Mouse (Mus musculus) colon, adult 2 months (tissue): ENCODE results near the gene Cramp1l. TPM values are rescaled to one million over a fixed set of nuclear protein-coding genes. Genes with fewer than 3 reads are reported as not detected.

Experiments used
- polyA plus RNA-seq: library from polyadenylated mRNA; depleted of rRNA; stranded (reverse); fragments of >200 nt; gene quantifications from 2 replicates; pipeline ENCODE4 v1.2.3, GENCODE M21; 2012; rRNA removed

Cramp1l gene
- 13.7 and 13.8 TPM in 2 replicates for polyA plus RNA-seq

GRCm38 (mm10) chr17:25015655-25016291, at the start of gene Cramp1l, which contains the start of gene Ift140:
Gene Cramp1l, minus strand, starts transcription at chr17:25015788.
Gene Ift140, plus strand, starts transcription at chr17:25016085.

GRCm38 (mm10) chr17:24960135-24960851, 55.3 kb downstream of the Cramp1l start, which contains the start of gene Jpt2:
Gene Jpt2, minus strand, starts transcription at chr17:24960689.

GRCm38 (mm10) chr17:24936259-24937237, 79.0 kb downstream of the Cramp1l start, which contains the start of gene Mapk8ip3:
Gene Mapk8ip3, minus strand, starts transcription at chr17:24936977.

Other genes with a start within 250 kb of the Cramp1l start
- gene Meiob, start 211.5 kb downstream of the Cramp1l start, polyA plus RNA-seq: not detected in 2 replicates
- gene Hagh, start 175.6 kb downstream of the Cramp1l start, polyA plus RNA-seq: 165 and 180 TPM in 2 replicates
- gene Fahd1, start 165.4 kb downstream of the Cramp1l start, polyA plus RNA-seq: 34.9 and 43.1 TPM in 2 replicates
- 4.1 and 4.8 TPM in 2 replicates for gene Igfals, start 149.8 kb downstream of the Cramp1l start, polyA plus RNA-seq
- gene Nubp2, start 129.4 kb downstream of the Cramp1l start, polyA plus RNA-seq: 28.4 and 29.3 TPM in 2 replicates
- gene Spsb3, start 129.1 kb downstream of the Cramp1l start, polyA plus RNA-seq: 112 and 128 TPM in 2 replicates
- gene Eme2, start 120.7 kb downstream of the Cramp1l start, polyA plus RNA-seq: 40.2 and 43.2 TPM in 2 replicates
- 233 and 246 TPM in 2 replicates for gene Mrps34, start 120.7 kb downstream of the Cramp1l start, polyA plus RNA-seq
- 66.8 and 90.4 TPM in 2 replicates for gene Nme3, start 119.3 kb downstream of the Cramp1l start, polyA plus RNA-seq
- gene Mapk8ip3, start 78.8 kb downstream of the Cramp1l start, polyA plus RNA-seq: 75.9 and 79.6 TPM in 2 replicates
- 11.4 and 19.2 TPM in 2 replicates for gene Jpt2, start 55.1 kb downstream of the Cramp1l start, polyA plus RNA-seq
- gene Ift140, start 297 bp upstream of the Cramp1l start, polyA plus RNA-seq: 9.6 and 10.6 TPM in 2 replicates
- 22.1 and 24.6 TPM in 2 replicates for gene Tmem204, start 67.8 kb upstream of the Cramp1l start, polyA plus RNA-seq
- gene Telo2, start 100.2 kb upstream of the Cramp1l start, polyA plus RNA-seq: 14.7 and 16.1 TPM in 2 replicates
- 0.13 and 0.14 TPM in 2 replicates for gene Ptx4, start 105.0 kb upstream of the Cramp1l start, polyA plus RNA-seq
- gene Clcn7, start 117.6 kb upstream of the Cramp1l start, polyA plus RNA-seq: 24.7 and 25.7 TPM in 2 replicates
- gene Ccdc154, start 146.7 kb upstream of the Cramp1l start, polyA plus RNA-seq: not detected in 2 replicates
- 0.30 TPM in 1 of 2 replicates, not detected in the other for gene Gm38655, start 159.7 kb upstream of the Cramp1l start, polyA plus RNA-seq
- 13.6 and 15.0 TPM in 2 replicates for gene BC003965, start 168.8 kb upstream of the Cramp1l start, polyA plus RNA-seq
- gene Unkl, start 172.6 kb upstream of the Cramp1l start, polyA plus RNA-seq: 11.5 and 12.7 TPM in 2 replicates
- gene Gnptg, start 224.3 kb upstream of the Cramp1l start, polyA plus RNA-seq: 26.5 and 30.4 TPM in 2 replicates
- gene Tsr3, start 224.4 kb upstream of the Cramp1l start, polyA plus RNA-seq: 13.5 and 16.3 TPM in 2 replicates
- gene Baiap3, start 240.6 kb upstream of the Cramp1l start, polyA plus RNA-seq: 11.4 and 13.3 TPM in 2 replicates